Mouse (Mus musculus) CH12.LX (cell line): ENCODE measurements around the gene Cdkn2aipnl. TPM values are rescaled to one million over a fixed set of nuclear protein-coding genes. Genes with fewer than 3 reads are reported as not detected.
A peak's percentile ranks its signal among the peaks of the same experiment; 100 is the strongest.

Experiments used
- DNase-seq: peaks from one replicate; pipeline ENCODE4 v3.0.0-alpha.2; 2013; ENCODE audit errors: extremely low read depth
- H3K27ac ChIP-seq: 2 replicates; pipeline ENCODE4 v1.5.1; 2012; ENCODE audit warnings: low read depth, mild to moderate bottlenecking, control low read depth, moderate library complexity; ENCODE audit not compliant: insufficient read depth
- H3K27me3 ChIP-seq: replicated peaks from 2 replicates; pipeline ENCODE3; 2012; ENCODE audit warnings: inconsistent platforms
- H3K36me3 ChIP-seq, 2 experiments: replicated peaks in 1 of 2; 2 replicates each; pipeline versions ENCODE3 to v1.6.1; 2012; ENCODE audit warnings: inconsistent platforms in 1 of 2, low read length in 1 of 2, mild to moderate bottlenecking in 1 of 2, mixed read lengths in 1 of 2, moderate library complexity in 1 of 2; ENCODE audit not compliant: control insufficient read depth in 1 of 2, insufficient read depth in 1 of 2
- H3K4me1 ChIP-seq, 2 experiments: 2 replicates each; pipeline ENCODE4 v1.6.1; 2012; ENCODE audit warnings: inconsistent platforms in 1 of 2, moderate library complexity in 1 of 2; ENCODE audit not compliant: insufficient read depth in 2 of 2, control insufficient read depth in 1 of 2
- H3K4me2 ChIP-seq: 2 replicates; pipeline ENCODE4 v1.6.1; 2012; ENCODE audit warnings: low read depth, mild to moderate bottlenecking, control low read depth; ENCODE audit not compliant: poor library complexity, insufficient read depth, severe bottlenecking
- H3K4me3 ChIP-seq, 3 experiments: fragments of 150-350 bp in 1 of 3; sonication (generic) in 1 of 3; replicated peaks in 1 of 3; 2 replicates each; pipeline versions ENCODE3 to v1.5.1; 2011 to 2012; ENCODE audit warnings: low read depth in 2 of 3, low read length in 2 of 3, mild to moderate bottlenecking in 2 of 3, moderate library complexity in 2 of 3, control low read depth in 1 of 3, improper control_type of control experiment in 1 of 3, inconsistent platforms in 1 of 3, mixed read lengths in 1 of 3; ENCODE audit not compliant: poor library complexity in 1 of 3
- H3K79me2 ChIP-seq: replicated peaks from 2 replicates; pipeline ENCODE4 v1.6.1; 2012; ENCODE audit warnings: mild to moderate bottlenecking, moderate library complexity; ENCODE audit not compliant: control insufficient read depth, poor library complexity, insufficient read depth, severe bottlenecking; ENCODE audit errors: extremely low read depth
- H3K9ac ChIP-seq: 2 replicates; pipeline ENCODE4 v1.6.1; 2012; ENCODE audit warnings: low read depth, mild to moderate bottlenecking, control low read depth, moderate library complexity; ENCODE audit not compliant: insufficient read depth
- H3K9me3 ChIP-seq: replicated peaks from 2 replicates; pipeline ENCODE3; 2012; ENCODE audit warnings: low read length, inconsistent platforms, mixed read lengths
- BHLHE40 ChIP-seq: IDR thresholded peaks from 2 replicates; pipeline ENCODE4 v1.6.1; 2011; ENCODE audit warnings: mild to moderate bottlenecking, low read depth, low read length, improper control_type of control experiment
- CTCF ChIP-seq, 2 experiments: IDR thresholded peaks in 1 of 2; conservative IDR thresholded peaks in 1 of 2; 2 replicates each; pipeline ENCODE4 v1.5.1; 2011 to 2012; ENCODE audit warnings: low read depth in 2 of 2, low read length in 2 of 2, improper control_type of control experiment in 1 of 2, inconsistent platforms in 1 of 2, mild to moderate bottlenecking in 1 of 2, moderate library complexity in 1 of 2
- ELF1 ChIP-seq: IDR thresholded peaks from 2 replicates; pipeline ENCODE4 v1.6.1; 2014; ENCODE audit warnings: low read depth, mild to moderate bottlenecking, inconsistent platforms, low read length, improper control_type of control experiment
- JUND ChIP-seq: conservative IDR thresholded peaks from 2 replicates; pipeline ENCODE4 v1.6.1; 2011; ENCODE audit warnings: low read depth, low read length, improper control_type of control experiment
- MAX ChIP-seq: IDR thresholded peaks from 2 replicates; pipeline ENCODE4 v1.6.1; 2011; ENCODE audit warnings: low read length, improper control_type of control experiment
- MYC ChIP-seq: IDR thresholded peaks from 2 replicates; pipeline ENCODE4 v1.6.1; 2011; ENCODE audit warnings: low read depth, mild to moderate bottlenecking, improper control_type of control experiment, low read length
- NELFE ChIP-seq: IDR thresholded peaks from 2 replicates; pipeline ENCODE4 v1.6.1; 2011; ENCODE audit warnings: low read depth, low read length, improper control_type of control experiment
- POLR2A ChIP-seq: IDR thresholded peaks from 2 replicates; pipeline ENCODE4 v1.6.1; 2011; ENCODE audit warnings: low read depth, mild to moderate bottlenecking, improper control_type of control experiment, low read length
- RAD21 ChIP-seq: IDR thresholded peaks from 2 replicates; pipeline ENCODE4 v1.6.1; 2011; ENCODE audit warnings: low read depth, mild to moderate bottlenecking, low read length, improper control_type of control experiment, moderate library complexity
- SIN3A ChIP-seq: IDR thresholded peaks from 2 replicates; pipeline ENCODE4 v1.6.1; 2012; ENCODE audit warnings: low read length, improper control_type of control experiment, inconsistent platforms
- SMC3 ChIP-seq: IDR thresholded peaks from 2 replicates; pipeline ENCODE4 v1.6.1; 2011; ENCODE audit warnings: low read depth, low read length, improper control_type of control experiment
- TCF12 ChIP-seq: IDR thresholded peaks from 2 replicates; pipeline ENCODE4 v1.6.1; 2014; ENCODE audit warnings: low read depth, mild to moderate bottlenecking, inconsistent platforms, low read length, improper control_type of control experiment
- USF1 ChIP-seq: IDR thresholded peaks from 2 replicates; pipeline ENCODE4 v1.6.1; 2014; ENCODE audit warnings: low read depth, mild to moderate bottlenecking, inconsistent platforms, low read length, improper control_type of control experiment
- USF2 ChIP-seq: conservative IDR thresholded peaks from 2 replicates; pipeline ENCODE4 v1.6.1; 2011; ENCODE audit warnings: low read depth, low read length, improper control_type of control experiment
- ZC3H11A ChIP-seq: IDR thresholded peaks from 2 replicates; pipeline ENCODE4 v1.6.1; 2012; ENCODE audit warnings: low read depth, mild to moderate bottlenecking, inconsistent platforms, low read length, improper control_type of control experiment
- dilution Hi-C: fragments of 300-500 bp; cut with MboI; formaldehyde crosslinking; loops from 2 replicates; pipeline ENCODE4 v1.14.3; 2020; ENCODE audit warnings: low sequenced_read_pairs; ENCODE audit not compliant: extremely low pct_unique_long_range_greater_than_20kb, extremely low pct_ligation_motif_present
- in situ Hi-C: fragments of 300-500 bp; cut with MboI; formaldehyde crosslinking; loops from 3 replicates; pipeline ENCODE4 v1.14.3; 2019; ENCODE audit warnings: low sequenced_read_pairs, low pct_ligation_motif_present, low pct_unique_long_range_greater_than_20kb, mixed read lengths
- polyA plus RNA-seq: library from polyadenylated mRNA; unstranded; fragments of >175 nt; gene quantifications from 2 replicates; pipeline ENCODE4 v1.2.1, GENCODE M21; 2012; ENCODE audit warnings: low read depth; ENCODE audit not compliant: insufficient read length
- total RNA-seq, 2 experiments: library from RNA; depleted of rRNA; stranded (reverse); fragments of 300-350 nt in 1 of 2; fragments of >200 nt in 1 of 2; gene quantifications; 2 replicates each; pipeline ENCODE4 v1.2.3; 2012 to 2014

Gene Cdkn2aipnl
- total and polyA plus RNA-seq, 3 experiments = 170 to 256 (median 200) TPM

DNA sequence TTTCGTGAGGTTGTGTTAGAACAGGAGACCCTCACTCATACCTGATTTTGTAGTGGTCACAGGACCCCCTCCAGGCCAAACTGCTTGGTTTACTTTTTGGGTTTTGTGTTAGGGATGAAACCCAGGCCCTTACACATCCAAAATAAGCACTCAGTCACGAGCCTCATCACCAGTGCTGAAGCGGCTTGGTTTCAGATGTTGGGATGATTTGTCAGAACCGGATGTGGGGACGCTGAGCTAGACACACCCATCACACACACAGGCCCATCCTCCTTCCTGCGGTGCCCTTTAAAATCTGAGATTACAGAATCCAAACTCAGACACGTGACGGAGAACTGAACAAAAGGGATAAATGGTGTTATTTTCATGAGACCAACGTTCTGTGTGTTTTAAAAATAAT lies 1.4 kb downstream of the Cdkn2aipnl start:
- Histone ChIP-seq H3K36me3 (peaks cover 39 to 48% of the 10 kb centered on the region in 2 experiments), H3K79me2 (peaks cover 25% of the 10 kb centered on the region), H3K4me3 (peak overlapping the region; percentile 24 to 57 (median 52)), H3K4me1 (peaks cover 5 to 30% of the 10 kb centered on the region in 2 experiments; a peak in 3 of 4 replicates), H3K9me3 (peaks cover 15% of the 10 kb centered on the region), H3K27me3 (no peaks in the 10 kb centered on the region), H3K27ac (peak overlapping the region; percentile 25; the same call in 1 of the 2 replicates), H3K4me2 (peak overlapping the region; percentile 89), H3K9ac (peak overlapping the region; percentile 84; the same call in 1 of the 2 replicates)
- in situ Hi-C loops (loop anchor here (10.0 kb wide), 1 partner anchor 144 kb away; no protein-coding TSS in a partner anchor), dilution Hi-C loops (no loop called here)
- TF ChIP-seq JUND (no peak), POLR2A (peak; percentile 57), ELF1 (no peak), ZC3H11A (no peak), MAX (0 out of 2 replicates have a peak, but pooled peaks have one; percentile 58), USF1 (peak; percentile 10; the same call in 1 of the 2 replicates), USF2 (no peak; the same call in 1 of the 2 replicates), NELFE (no peak), BHLHE40 (peak; percentile 70), SIN3A (peak; percentile 25; the same call in 1 of the 2 replicates)
- DNase-seq = peak; percentile 83

GRCm38 (mm10) chr11:51969511-51969910 lies 2.0 kb downstream of the Cdkn2aipnl start:
- DNase-seq = peak; percentile 27
- Histone ChIP-seq H3K27ac (no peak overlapping the region), H3K4me1 (peaks cover 5 to 30% of the 10 kb centered on the region in 2 experiments; a peak in 3 of 4 replicates), H3K9ac (no peak overlapping the region), H3K27me3 (no peaks in the 10 kb centered on the region), H3K79me2 (peaks cover 25% of the 10 kb centered on the region), H3K9me3 (peaks cover 15% of the 10 kb centered on the region), H3K4me3 (peak overlapping the region in 1 of 3 experiments; percentile 57), H3K36me3 (peaks cover 43 to 54% of the 10 kb centered on the region in 2 experiments), H3K4me2 (no peak overlapping the region)
- dilution Hi-C loops = no loop called here
- in situ Hi-C loops = loop anchor here (10.0 kb wide), 1 partner anchor 145 kb away; no protein-coding TSS in a partner anchor
- no peak for TF ChIP-seq MYC
- TF ChIP-seq TCF12 = 0 out of 2 replicates have a peak, but pooled peaks have one; percentile 16
- TF ChIP-seq CTCF (conservative IDR thresholded peaks at IDR 0.05 in 1 of 2, IDR thresholded peaks at IDR 0.05 in 1 of 2; ENCODE audit: low read depth in 2 of 2, low read length in 2 of 2) = peak in 1 of 2 experiments; percentile 51; a peak in 2 of 4 replicates
- peak; percentile 12; the same call in 1 of the 2 replicates for TF ChIP-seq SMC3
- TF ChIP-seq RAD21 = peak; percentile 29
